Mouse (Mus musculus) mammary gland, adult 2 months (tissue): ENCODE measurements around the gene Reps2. TPM values are rescaled to one million over a fixed set of nuclear protein-coding genes. Genes with fewer than 3 reads are reported as not detected.

Experiments used
- polyA plus RNA-seq: library from polyadenylated mRNA; depleted of rRNA; stranded (reverse); fragments of >200 nt; gene quantifications from 2 replicates; pipeline ENCODE4 v1.2.3, GENCODE M21; 2012; ENCODE audit warnings: low replicate concordance; rRNA removed

Reps2 gene
- polyA plus RNA-seq: 1.1 and 1.6 TPM in 2 replicates

DNA sequence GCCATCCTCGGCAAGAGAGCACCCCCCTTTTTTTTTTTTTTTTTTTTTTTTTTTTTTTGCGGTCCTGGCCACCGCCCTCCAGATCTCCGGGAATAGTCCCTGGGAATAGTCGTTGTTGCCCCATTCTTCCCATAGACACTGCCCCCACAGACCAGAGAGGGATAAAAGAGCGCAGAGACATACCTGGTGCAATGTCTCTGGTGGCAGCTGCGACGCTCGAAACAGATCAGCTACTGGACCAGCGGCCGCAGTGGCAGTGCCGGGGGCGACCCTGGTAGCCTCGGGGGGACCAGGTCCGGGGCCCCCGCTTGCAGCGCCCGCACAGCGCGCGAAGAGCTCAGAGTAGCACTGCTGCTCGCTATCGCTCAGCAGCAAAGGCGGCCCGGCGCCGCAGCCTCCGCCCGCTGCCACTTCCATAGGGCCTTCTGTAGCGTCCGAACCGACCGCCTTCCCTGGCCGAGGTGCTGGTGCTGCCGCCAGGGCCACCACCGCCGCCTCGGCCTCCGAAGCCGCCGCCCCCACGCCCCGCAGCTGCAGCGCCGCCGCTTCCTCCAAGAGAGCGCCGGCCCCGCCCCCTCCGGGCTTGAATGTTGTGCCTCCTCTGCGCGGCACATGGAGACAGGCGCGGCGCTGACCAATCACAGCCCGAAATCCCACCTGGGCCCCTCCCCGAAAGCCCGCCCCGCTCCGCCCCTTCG lies at the start of gene Reps2:
Reps2 (minus strand) TSS at position 559 of the 698 bp plus-strand sequence.

Other genes with a start within 250 kb of the Reps2 start
- gene Rbbp7, start 116.8 kb upstream of the Reps2 start, polyA plus RNA-seq: 36.0 and 84.8 TPM in 2 replicates
- gene Txlng, start 185.8 kb upstream of the Reps2 start, polyA plus RNA-seq: 2.0 and 7.6 TPM in 2 replicates
- gene Syap1, start 244.8 kb upstream of the Reps2 start, polyA plus RNA-seq: 16.4 and 18.8 TPM in 2 replicates